Mouse (Mus musculus) liver, embryonic 16.5 days (tissue): ENCODE results near the gene Lrp5. TPM values are rescaled to one million over a fixed set of nuclear protein-coding genes. Genes with fewer than 3 reads are reported as not detected.
A peak's percentile ranks its signal among the peaks of the same experiment; 100 is the strongest.

Experiments
- ATAC-seq: fragments of 200-750 bp; cut with Nextera tagmentation; 2 replicates; pipeline ENCODE4 v1.8.0; 2017; ENCODE audit warnings: low read depth, mild to moderate bottlenecking, moderate number of reproducible peaks, moderate library complexity
- H3K27ac ChIP-seq: fragments of 300-500 bp; sonication (generic); 2 replicates; pipeline ENCODE4 v1.5.1; 2014; ENCODE audit warnings: mild to moderate bottlenecking, low read length
- H3K27me3 ChIP-seq: fragments of 300-500 bp; sonication (generic); 2 replicates; pipeline ENCODE4 v1.6.1; 2014; ENCODE audit warnings: low read depth, low read length, mixed read lengths; ENCODE audit not compliant: control insufficient read depth, insufficient read depth
- H3K36me3 ChIP-seq: fragments of 300-500 bp; sonication (generic); 2 replicates; pipeline ENCODE4 v1.6.1; 2014; ENCODE audit warnings: mild to moderate bottlenecking; ENCODE audit not compliant: control insufficient read depth, insufficient read depth
- H3K4me1 ChIP-seq: fragments of 300-500 bp; sonication (generic); 2 replicates; pipeline ENCODE4 v1.6.1; 2014; ENCODE audit warnings: low read depth, low read length, mixed read lengths; ENCODE audit not compliant: control insufficient read depth
- H3K4me2 ChIP-seq: fragments of 300-500 bp; sonication (generic); 2 replicates; pipeline ENCODE4 v1.6.1; 2014; ENCODE audit warnings: low read depth, low read length, mixed read lengths
- H3K4me3 ChIP-seq: fragments of 300-500 bp; sonication (generic); 2 replicates; pipeline ENCODE4 v1.5.1; 2014; ENCODE audit warnings: low read depth, mild to moderate bottlenecking, low read length
- H3K9ac ChIP-seq: fragments of 300-500 bp; sonication (generic); 2 replicates; pipeline ENCODE4 v1.6.1; 2014; ENCODE audit warnings: low read depth, low read length
- H3K9me3 ChIP-seq: fragments of 300-500 bp; sonication (generic); replicated peaks from 2 replicates; pipeline ENCODE4 v1.6.1; 2016; ENCODE audit warnings: low read length; ENCODE audit not compliant: control insufficient read depth
- WGBS: fragments of 180-500 bp; shearing (Covaris S2); extraction: QIAGEN DNeasy Blood & Tissue Kit; methylation state at CpG from one replicate; pipeline ENCODE4 v1.1.7; 2014; ENCODE audit not compliant: insufficient replicate concordance; 5-methylcytosine and 5-hydroxymethylcytosine counted together
- polyA plus RNA-seq: library from polyadenylated mRNA; unstranded; fragments of >200 nt; fragmentation: Nextera tagmentation; extraction: Ambion mirVana; gene quantifications from 2 replicates; pipeline ENCODE4 v1.2.1, GENCODE M21; 2015

The Lrp5 gene
- polyA plus RNA-seq, 1 experiment from 2014 or later = 2.7 TPM

DNA sequence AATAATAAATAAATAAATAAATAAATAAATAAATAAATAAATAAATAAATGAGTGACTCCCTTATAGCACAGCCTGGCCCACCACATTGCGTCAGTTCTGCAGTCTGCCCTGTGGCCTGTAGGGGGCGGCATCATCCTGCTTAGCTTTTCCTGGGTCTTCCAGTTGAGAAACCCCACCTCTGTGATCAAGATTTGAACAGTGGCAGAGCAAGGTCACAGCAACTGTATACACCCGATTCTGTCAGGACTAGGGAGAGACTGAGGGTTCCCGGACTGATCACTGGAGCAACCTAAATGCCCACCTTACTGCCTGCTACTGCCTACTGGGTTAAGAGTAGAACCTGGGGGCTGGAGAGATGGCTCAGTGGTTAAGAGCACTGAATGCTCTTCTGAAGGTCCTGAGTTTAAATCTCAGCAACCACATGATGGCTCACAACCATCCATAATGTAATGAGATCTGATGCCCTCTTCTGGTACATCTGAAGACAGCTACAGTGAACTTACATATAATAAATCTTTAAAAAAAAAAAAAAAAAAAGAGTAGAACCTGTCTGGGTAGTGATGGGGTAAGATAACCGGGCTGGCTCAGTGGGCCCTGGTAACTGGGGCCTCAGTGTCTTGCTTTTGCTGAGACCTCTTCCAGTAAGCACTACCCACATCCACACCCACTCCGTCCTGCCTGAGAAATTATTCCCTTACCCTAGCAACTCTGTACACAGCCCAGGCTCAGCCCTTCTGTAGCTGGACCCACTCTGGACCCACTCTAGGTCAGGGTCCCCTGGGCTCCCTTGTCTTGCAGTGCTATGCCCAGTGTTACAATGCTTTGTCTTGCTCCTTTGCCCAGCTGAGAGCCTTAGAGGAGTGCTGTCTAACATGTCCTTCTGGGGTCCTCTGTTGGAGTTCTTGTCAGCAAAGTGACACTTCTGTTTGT, 13.4 kb upstream of the Lrp5 start:
- H3K27me3 ChIP-seq = no peaks in the 10 kb centered on the region
- ATAC-seq = peak; percentile 36; the same call in 1 of the 2 replicates
- no peak overlapping the region for H3K9ac ChIP-seq
- WGBS = 25% methylated on average over 6 of the region's 6 CpGs
- H3K4me3 ChIP-seq = no peak overlapping the region
- no peak overlapping the region for H3K4me2 ChIP-seq
- H3K9me3 ChIP-seq = no peaks in the 10 kb centered on the region
- peaks cover 6% of the 10 kb centered on the region for H3K4me1 ChIP-seq
- H3K36me3 ChIP-seq = no peaks in the 10 kb centered on the region
- no peak overlapping the region for H3K27ac ChIP-seq

- Histone ChIP-seq H3K27ac (no peak overlapping the region), H3K36me3 (no peaks in the 10 kb centered on the region), H3K4me3 (no peak overlapping the region), H3K9ac (no peak overlapping the region), H3K9me3 (no peaks in the 10 kb centered on the region), H3K4me1 (peaks cover 6% of the 10 kb centered on the region), H3K27me3 (no peaks in the 10 kb centered on the region), H3K4me2 (no peak overlapping the region)
- ATAC-seq = peak; percentile 63
- WGBS = 61% methylated on average over 7 of the region's 7 CpGs
Observed at GRCm38 (mm10) chr19:3698035-3698434, 11.7 kb upstream of the Lrp5 start.

GRCm38 (mm10) chr19:3695976-3696375, 9.6 kb upstream of the Lrp5 start:
- WGBS = 68% methylated on average over 8 of the region's 8 CpGs
- Histone ChIP-seq H3K9ac (no peak overlapping the region), H3K4me2 (no peak overlapping the region), H3K27ac (no peak overlapping the region), H3K4me1 (peaks cover 6% of the 10 kb centered on the region), H3K27me3 (no peaks in the 10 kb centered on the region), H3K9me3 (no peaks in the 10 kb centered on the region), H3K36me3 (no peaks in the 10 kb centered on the region), H3K4me3 (no peak overlapping the region)
- ATAC-seq = no peak

DNA sequence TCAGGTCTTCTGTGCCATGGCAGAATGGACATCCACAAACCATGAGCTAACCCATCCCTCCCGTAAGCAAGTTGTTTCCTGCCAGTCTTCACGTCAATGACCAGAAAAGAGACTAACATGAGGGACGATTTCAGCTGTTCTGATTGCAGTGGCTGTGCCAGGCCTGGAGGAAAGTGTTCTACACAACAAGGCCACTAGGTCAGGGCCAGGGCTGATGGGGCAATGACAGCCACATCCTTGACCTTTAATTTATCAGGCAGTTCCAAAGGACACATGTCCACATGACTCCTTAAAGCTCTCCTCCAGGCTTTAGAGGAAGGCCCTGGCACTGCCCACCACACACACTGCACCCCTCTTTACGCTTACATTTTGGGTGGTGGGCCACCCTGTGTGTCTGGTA, 9.1 kb upstream of the Lrp5 start:
- no peak for ATAC-seq
- H3K9ac ChIP-seq = no peak overlapping the region
- H3K27ac ChIP-seq = no peak overlapping the region

DNA sequence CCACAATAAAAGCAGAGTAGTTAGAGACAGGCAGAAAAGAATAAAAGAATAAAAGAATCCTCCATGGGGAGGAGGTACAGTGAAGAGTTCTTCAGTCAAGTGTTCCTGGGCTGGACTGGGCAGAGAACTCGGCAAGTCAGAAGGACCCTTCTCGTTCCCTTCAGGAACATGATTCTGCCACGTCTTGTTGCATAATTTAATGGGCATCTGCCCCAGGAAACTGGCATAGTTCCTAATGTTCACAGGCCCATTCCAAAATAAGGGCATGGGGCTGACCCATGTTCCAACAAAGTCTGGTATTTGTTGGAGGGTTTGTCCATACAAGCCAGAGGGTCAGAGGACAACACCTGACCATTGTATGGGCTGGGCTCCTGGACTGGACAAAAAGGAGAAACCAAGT, 8.6 kb upstream of the Lrp5 start:
- Histone ChIP-seq H3K4me2 (no peak overlapping the region), H3K27me3 (no peaks in the 10 kb centered on the region), H3K4me3 (no peak overlapping the region), H3K27ac (no peak overlapping the region), H3K9me3 (no peaks in the 10 kb centered on the region), H3K36me3 (no peaks in the 10 kb centered on the region), H3K4me1 (peaks cover 6% of the 10 kb centered on the region), H3K9ac (no peak overlapping the region)
- no peak for ATAC-seq
- 61% methylated on average over 3 of the region's 3 CpGs for WGBS

More for the DNA sequence above, 9.1 kb upstream of the Lrp5 start:
- 60% methylated on average over 4 of the region's 4 CpGs for WGBS
- Histone ChIP-seq H3K4me2 (no peak overlapping the region), H3K4me3 (no peak overlapping the region), H3K27me3 (no peaks in the 10 kb centered on the region), H3K36me3 (no peaks in the 10 kb centered on the region), H3K4me1 (peaks cover 6% of the 10 kb centered on the region), H3K9me3 (no peaks in the 10 kb centered on the region)

DNA sequence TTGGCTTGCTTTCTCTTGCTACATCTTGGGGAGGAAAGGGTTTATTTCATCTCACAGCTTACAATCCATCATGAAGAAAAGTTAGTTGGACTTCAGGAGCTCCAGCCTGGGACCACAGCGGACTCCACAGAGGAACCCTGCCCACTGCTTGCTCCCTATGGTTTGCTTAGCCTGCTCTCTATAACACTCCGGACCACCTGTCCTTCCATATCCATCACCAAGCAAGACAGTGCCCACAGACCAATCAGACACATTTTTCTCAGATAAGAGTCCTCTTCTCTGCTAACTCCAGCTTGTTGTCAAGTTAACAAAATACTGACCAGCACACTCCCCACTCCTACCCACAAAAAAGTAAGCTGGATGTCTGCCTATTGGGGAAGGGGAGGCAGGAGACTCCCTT, 8.1 kb upstream of the Lrp5 start:
- no peak overlapping the region for H3K27ac ChIP-seq
- ATAC-seq = no peak
- 60% methylated on average over 2 of the region's 2 CpGs for WGBS
- H3K36me3 ChIP-seq = no peaks in the 10 kb centered on the region
- H3K9ac ChIP-seq = no peak overlapping the region
- no peaks in the 10 kb centered on the region for H3K27me3 ChIP-seq
- H3K4me1 ChIP-seq = peaks cover 4% of the 10 kb centered on the region; the same call in 1 of the 2 replicates
- H3K4me2 ChIP-seq = no peak overlapping the region
- H3K4me3 ChIP-seq = no peak overlapping the region
- H3K9me3 ChIP-seq = no peaks in the 10 kb centered on the region

DNA sequence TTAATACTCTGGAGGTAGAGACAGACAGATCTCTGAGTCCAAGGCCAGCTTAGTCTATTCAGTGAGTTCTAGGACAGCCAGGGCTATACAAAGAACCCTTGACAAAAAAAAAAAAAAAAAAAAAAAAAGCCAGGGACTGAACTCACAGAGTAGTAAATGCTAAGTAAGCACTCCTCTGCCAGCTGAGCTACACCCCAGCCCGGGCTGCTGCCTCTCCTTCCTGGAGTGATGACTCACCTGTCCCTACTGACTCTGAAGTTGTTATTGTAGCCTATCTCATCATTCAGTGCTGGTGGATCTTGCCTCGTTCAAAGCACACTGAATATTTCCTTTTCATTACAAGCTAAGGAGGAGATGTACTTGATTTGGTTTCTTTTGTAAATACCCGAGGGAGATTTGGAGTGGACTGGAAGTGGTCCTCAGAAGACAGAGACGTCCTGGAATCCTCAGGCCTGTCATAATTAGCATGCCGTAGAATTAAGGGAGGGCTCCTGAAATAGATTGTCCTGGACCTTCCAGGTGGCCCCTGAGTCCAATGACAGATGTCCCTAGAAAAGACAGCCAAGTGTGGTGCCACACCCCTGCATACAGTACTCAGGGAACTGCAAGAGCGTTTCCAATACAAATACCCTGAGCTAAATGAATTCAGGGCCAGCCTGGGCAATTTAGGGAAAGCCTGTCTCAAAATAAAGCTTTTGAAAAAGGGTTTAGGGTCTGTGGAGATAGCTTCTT, 6.2 kb upstream of the Lrp5 start:
- no peaks in the 10 kb centered on the region for H3K27me3 ChIP-seq
- 50% methylated on average over 6 of the region's 6 CpGs for WGBS
- no peak for ATAC-seq

DNA sequence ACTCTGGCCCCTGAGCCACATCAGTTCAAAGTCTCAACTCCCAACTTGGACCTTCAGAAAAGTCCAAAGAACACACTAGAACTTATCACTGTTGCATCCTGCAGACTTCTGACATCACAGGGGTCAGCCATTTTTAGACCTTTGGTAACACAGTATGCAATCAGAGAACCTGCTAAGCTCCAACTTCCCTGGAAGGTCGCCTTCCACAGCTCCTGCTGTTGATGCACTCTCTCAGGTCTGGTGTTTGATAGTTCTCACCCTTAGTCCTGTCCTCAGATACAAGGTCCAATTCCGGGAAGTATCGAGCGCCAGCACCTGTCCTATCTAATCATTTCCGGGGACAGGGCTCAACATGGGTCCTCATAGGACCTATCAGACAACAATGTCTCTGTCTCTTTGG, 5.0 kb upstream of the Lrp5 start:
- Histone ChIP-seq H3K27ac (no peak overlapping the region), H3K27me3 (peaks cover 8% of the 10 kb centered on the region), H3K9me3 (no peaks in the 10 kb centered on the region), H3K4me3 (no peak overlapping the region), H3K36me3 (no peaks in the 10 kb centered on the region), H3K9ac (no peak overlapping the region), H3K4me1 (peaks cover 16% of the 10 kb centered on the region), H3K4me2 (no peak overlapping the region)
- WGBS = 75% methylated on average over 5 of the region's 5 CpGs
- no peak for ATAC-seq

More for the DNA sequence above, 6.2 kb upstream of the Lrp5 start:
- no peaks in the 10 kb centered on the region for H3K9me3 ChIP-seq
- H3K4me1 ChIP-seq = peaks cover 6% of the 10 kb centered on the region
- H3K27ac ChIP-seq = no peak overlapping the region
- H3K4me2 ChIP-seq = no peak overlapping the region
- no peak overlapping the region for H3K9ac ChIP-seq
- H3K4me3 ChIP-seq = no peak overlapping the region
- no peaks in the 10 kb centered on the region for H3K36me3 ChIP-seq

DNA sequence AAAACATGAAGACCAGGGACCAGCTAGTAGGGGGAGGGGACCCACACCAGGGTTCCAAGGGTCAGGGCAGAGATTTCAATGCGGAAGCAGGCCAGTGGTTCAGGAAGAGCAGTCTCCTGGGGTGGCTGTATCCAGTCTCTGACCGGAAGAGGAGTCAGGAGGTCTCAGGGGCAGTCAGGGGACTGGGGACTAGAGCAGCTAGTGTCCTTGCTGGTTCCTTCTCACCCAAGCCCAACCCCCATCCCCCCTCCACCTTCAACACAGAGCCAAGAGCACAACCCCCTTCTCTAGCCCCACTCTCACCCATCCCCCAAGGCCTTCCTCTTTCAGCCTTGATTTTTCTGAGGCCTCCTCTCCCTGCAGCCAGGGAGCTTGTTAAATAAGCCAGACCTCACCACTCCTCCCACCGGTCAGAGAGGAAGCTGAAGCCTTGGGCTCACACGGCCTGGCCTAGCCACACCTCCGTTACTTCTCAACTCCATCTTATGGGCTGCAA, 1.4 kb upstream of the Lrp5 start:
- ATAC-seq = peak; percentile 68
- WGBS = 20% methylated on average over 5 of the region's 5 CpGs
- H3K9ac ChIP-seq = no peak overlapping the region
- H3K4me3 ChIP-seq = no peak overlapping the region
- no peaks in the 10 kb centered on the region for H3K36me3 ChIP-seq
- H3K9me3 ChIP-seq = no peaks in the 10 kb centered on the region
- 0 out of 2 replicates have a peak overlapping the region, but pooled peaks have one; percentile 17 for H3K4me2 ChIP-seq
- peaks cover 22% of the 10 kb centered on the region for H3K27me3 ChIP-seq
- H3K27ac ChIP-seq = peak overlapping the region; percentile 79
- H3K4me1 ChIP-seq = peaks cover 22% of the 10 kb centered on the region
